ENCODE assay signal across 8 mouse cellular contexts in genomic region chrX:68677508-68677907, GRCm38 (mm10). TPM values are rescaled to one million over a fixed set of nuclear protein-coding genes. Genes with fewer than 3 reads are reported as not detected.
DNase-seq lines count a peak whose midpoint lies in the region; ATAC-seq and TF ChIP-seq lines count a peak whose summit lies in the region.

No protein-coding gene starts in this region.

- DNase-seq in midbrain, embryonic 11.5 days (ENCODE audit: low spot score, missing footprints) = no peak
- no peak for DNase-seq in layer of hippocampus, adult 2 months (ENCODE audit: low spot score in 2 of 2)
- DNase-seq in adrenal gland, adult 8-10 months = no peak

- peak overlapping the region; percentile 76; the same call in 1 of the 2 replicates for H3K4me3 ChIP-seq in forebrain, embryonic 15.5 days
- no peak overlapping the region for H3K4me3 ChIP-seq in forebrain, embryonic 16.5 days (replicated peaks; ENCODE audit: low read length)
- H3K4me3 ChIP-seq in midbrain, embryonic 13.5 days (replicated peaks) = peak overlapping the region; percentile 65; the same call in 1 of the 2 replicates
- H3K4me3 ChIP-seq in midbrain, embryonic 11.5 days (ENCODE audit: low read depth, low read length) = no peak overlapping the region
- no peak overlapping the region for H3K4me3 ChIP-seq in hindbrain, embryonic 12.5 days
- no peak overlapping the region for H3K4me3 ChIP-seq in neural tube, embryonic 14.5 days (ENCODE audit: low read depth, low read length)
- no peak overlapping the region for H3K4me3 ChIP-seq in layer of hippocampus, adult 2 months

- no peaks in the 10 kb centered on the region for H3K27me3 ChIP-seq in forebrain, embryonic 15.5 days
- no peaks in the 10 kb centered on the region for H3K27me3 ChIP-seq in forebrain, embryonic 16.5 days (replicated peaks; ENCODE audit: control insufficient read depth, insufficient read depth, low read length)
- no peaks in the 10 kb centered on the region for H3K27me3 ChIP-seq in midbrain, embryonic 13.5 days
- no peaks in the 10 kb centered on the region for H3K27me3 ChIP-seq in midbrain, embryonic 11.5 days (ENCODE audit: control insufficient read depth, insufficient read depth, low read length)
- no peaks in the 10 kb centered on the region for H3K27me3 ChIP-seq in hindbrain, embryonic 12.5 days
- H3K27me3 ChIP-seq in neural tube, embryonic 14.5 days (ENCODE audit: control insufficient read depth, insufficient read depth, low read length) = no peaks in the 10 kb centered on the region

- H3K9ac ChIP-seq in forebrain, embryonic 15.5 days (replicated peaks) = no peak overlapping the region
- no peak overlapping the region for H3K9ac ChIP-seq in forebrain, embryonic 16.5 days (replicated peaks; ENCODE audit: low read depth, low read length)
- H3K9ac ChIP-seq in midbrain, embryonic 13.5 days (replicated peaks) = no peak overlapping the region
- H3K9ac ChIP-seq in midbrain, embryonic 11.5 days (ENCODE audit: low read length) = no peak overlapping the region
- no peak overlapping the region for H3K9ac ChIP-seq in hindbrain, embryonic 12.5 days
- no peak overlapping the region for H3K9ac ChIP-seq in neural tube, embryonic 14.5 days (replicated peaks; ENCODE audit: low read depth, low read length)

- H3K36me3 ChIP-seq in forebrain, embryonic 15.5 days = no peaks in the 10 kb centered on the region
- H3K36me3 ChIP-seq in forebrain, embryonic 16.5 days (ENCODE audit: control insufficient read depth, insufficient read depth) = no peaks in the 10 kb centered on the region
- no peaks in the 10 kb centered on the region for H3K36me3 ChIP-seq in midbrain, embryonic 13.5 days
- no peaks in the 10 kb centered on the region for H3K36me3 ChIP-seq in midbrain, embryonic 11.5 days (ENCODE audit: control insufficient read depth, insufficient read depth, low read length)
- H3K36me3 ChIP-seq in hindbrain, embryonic 12.5 days = no peaks in the 10 kb centered on the region
- no peaks in the 10 kb centered on the region for H3K36me3 ChIP-seq in neural tube, embryonic 14.5 days (ENCODE audit: control insufficient read depth, insufficient read depth, low read length)

- ATAC-seq in forebrain, embryonic 15.5 days (replicated peaks) = no peak
- ATAC-seq in forebrain, embryonic 16.5 days = no peak
- no peak for ATAC-seq in midbrain, embryonic 13.5 days
- ATAC-seq in midbrain, embryonic 11.5 days (ENCODE audit: low FRiP score) = no peak
- no peak for ATAC-seq in hindbrain, embryonic 12.5 days (ENCODE audit: low FRiP score)
- ATAC-seq in neural tube, embryonic 14.5 days (ENCODE audit: low read depth) = no peak

- TF ChIP-seq CTCF in layer of hippocampus, adult 2 months (conservative IDR thresholded peaks at IDR 0.05) = no peak

- no peak overlapping the region for H3K27ac ChIP-seq in forebrain, embryonic 15.5 days (replicated peaks)
- H3K27ac ChIP-seq in forebrain, embryonic 16.5 days (ENCODE audit: low read length) = no peak overlapping the region
- H3K27ac ChIP-seq in midbrain, embryonic 13.5 days = no peak overlapping the region
- no peak overlapping the region for H3K27ac ChIP-seq in midbrain, embryonic 11.5 days (ENCODE audit: low read depth, low read length)
- no peak overlapping the region for H3K27ac ChIP-seq in hindbrain, embryonic 12.5 days
- no peak overlapping the region for H3K27ac ChIP-seq in neural tube, embryonic 14.5 days (ENCODE audit: low read depth, low read length)
- H3K27ac ChIP-seq in layer of hippocampus, adult 2 months = no peak overlapping the region

- H3K9me3 ChIP-seq in forebrain, embryonic 15.5 days = no peaks in the 10 kb centered on the region
- H3K9me3 ChIP-seq in forebrain, embryonic 16.5 days (ENCODE audit: control insufficient read depth, low read length) = no peaks in the 10 kb centered on the region
- H3K9me3 ChIP-seq in midbrain, embryonic 13.5 days = no peaks in the 10 kb centered on the region
- H3K9me3 ChIP-seq in midbrain, embryonic 11.5 days (ENCODE audit: control insufficient read depth, low read length) = no peaks in the 10 kb centered on the region
- H3K9me3 ChIP-seq in hindbrain, embryonic 12.5 days (replicated peaks) = no peaks in the 10 kb centered on the region
- H3K9me3 ChIP-seq in neural tube, embryonic 14.5 days (ENCODE audit: control insufficient read depth, low read length) = no peaks in the 10 kb centered on the region

- H3K4me1 ChIP-seq in forebrain, embryonic 15.5 days = no peaks in the 10 kb centered on the region
- H3K4me1 ChIP-seq in forebrain, embryonic 16.5 days (replicated peaks; ENCODE audit: control insufficient read depth, insufficient read depth, low read length) = no peaks in the 10 kb centered on the region
- no peaks in the 10 kb centered on the region; the same call in 1 of the 2 replicates for H3K4me1 ChIP-seq in midbrain, embryonic 13.5 days (replicated peaks)
- H3K4me1 ChIP-seq in midbrain, embryonic 11.5 days (ENCODE audit: control insufficient read depth, insufficient read depth, low read length) = no peaks in the 10 kb centered on the region
- H3K4me1 ChIP-seq in hindbrain, embryonic 12.5 days = no peaks in the 10 kb centered on the region
- H3K4me1 ChIP-seq in neural tube, embryonic 14.5 days (ENCODE audit: control insufficient read depth, insufficient read depth, low read length) = no peaks in the 10 kb centered on the region

- H3K4me2 ChIP-seq in forebrain, embryonic 15.5 days (replicated peaks) = 0 out of 2 replicates have a peak overlapping the region, but pooled peaks have one; percentile 48
- no peak overlapping the region for H3K4me2 ChIP-seq in forebrain, embryonic 16.5 days (ENCODE audit: low read length)
- no peak overlapping the region for H3K4me2 ChIP-seq in midbrain, embryonic 13.5 days (replicated peaks)
- no peak overlapping the region for H3K4me2 ChIP-seq in midbrain, embryonic 11.5 days
- peak overlapping the region; percentile 49; the same call in 1 of the 2 replicates for H3K4me2 ChIP-seq in hindbrain, embryonic 12.5 days (replicated peaks)
- H3K4me2 ChIP-seq in neural tube, embryonic 14.5 days (ENCODE audit: low read depth, low read length) = peak overlapping the region; percentile 41; the same call in 1 of the 2 replicates

- 29% methylated on average over 1 of the region's 1 CpGs for WGBS in forebrain, embryonic 15.5 days
- 45% methylated on average over 1 of the region's 1 CpGs for WGBS in forebrain, embryonic 16.5 days
- 27% methylated on average over 1 of the region's 1 CpGs for WGBS in midbrain, embryonic 13.5 days
- 38% methylated on average over 1 of the region's 1 CpGs for WGBS in midbrain, embryonic 11.5 days
- 33% methylated on average over 1 of the region's 1 CpGs for WGBS in hindbrain, embryonic 12.5 days
- WGBS in neural tube, embryonic 14.5 days = 58% methylated on average over 1 of the region's 1 CpGs

RNA-seq across cellular contexts. Expression of gene Fmr1, which starts 0.8 kb away (rescaled TPM):
- 59.8 and 62.2 TPM in 2 replicates for polyA plus RNA-seq in forebrain, embryonic 15.5 days (2015; fragmentation: Nextera tagmentation; extraction: Ambion mirVana)
- polyA plus RNA-seq in forebrain, embryonic 16.5 days (2015; fragmentation: Nextera tagmentation; extraction: Ambion mirVana) = 61.7 and 70.9 TPM in 2 replicates
- 49.9 and 58.7 TPM in 2 replicates for polyA plus RNA-seq in midbrain, embryonic 13.5 days (2015; fragmentation: Nextera tagmentation; extraction: Ambion mirVana)
- 62.4 and 71.3 TPM in 2 replicates for polyA plus RNA-seq in midbrain, embryonic 11.5 days (2014; fragmentation: Nextera tagmentation; extraction: Ambion mirVana)
- 76.0 and 82.6 TPM in 2 replicates for polyA plus RNA-seq in hindbrain, embryonic 12.5 days (2016; fragmentation: Nextera tagmentation; extraction: Ambion mirVana)
- 56.9 and 64.4 TPM in 2 replicates for polyA plus RNA-seq in neural tube, embryonic 14.5 days (2014; fragmentation: Nextera tagmentation; extraction: Ambion mirVana)
- total RNA-seq in layer of hippocampus, adult 2 months (2021) = 10 to 100 TPM; 60.2 to 61.7 TPM
- 10 to 100 TPM; 34.2 to 58.7 (median 46.7) TPM for total RNA-seq in adrenal gland, adult 8-10 months (2022)

Comparison
In these comparisons a context has a peak if more than half of its experiments do, and no peak if none do; other contexts are left out.
1. H3K4me2 ChIP-seq: peak in forebrain, embryonic 15.5 days (single experiment), hindbrain, embryonic 12.5 days (single experiment) and neural tube, embryonic 14.5 days (single experiment); none in forebrain, embryonic 16.5 days (single experiment), midbrain, embryonic 13.5 days (single experiment) and midbrain, embryonic 11.5 days (single experiment).
2. H3K4me3 ChIP-seq: peak in forebrain, embryonic 15.5 days (single experiment) and midbrain, embryonic 13.5 days (single experiment); none in forebrain, embryonic 16.5 days (single experiment), midbrain, embryonic 11.5 days (single experiment), hindbrain, embryonic 12.5 days (single experiment), neural tube, embryonic 14.5 days (single experiment) and layer of hippocampus, adult 2 months (single experiment).